Mouse (Mus musculus) kidney, embryonic 14.5 days (tissue): ENCODE measurements around the gene Gstt1. TPM values are rescaled to one million over a fixed set of nuclear protein-coding genes. Genes with fewer than 3 reads are reported as not detected.

Experiments used
- ATAC-seq: fragments of 200-750 bp; cut with Nextera tagmentation; 2 replicates; pipeline ENCODE4 v1.8.0; 2017; ENCODE audit warnings: moderate number of reproducible peaks, mild to moderate bottlenecking, moderate TSS enrichment, moderate library complexity; ENCODE audit not compliant: low FRiP score, low TSS enrichment
- H3K27ac ChIP-seq: fragments of 300-500 bp; sonication (generic); 2 replicates; pipeline ENCODE4 v1.5.1; 2014; ENCODE audit warnings: low read depth, mild to moderate bottlenecking, low read length, moderate library complexity, mixed read lengths
- H3K27me3 ChIP-seq: fragments of 300-500 bp; sonication (generic); 2 replicates; pipeline ENCODE4 v1.6.1; 2014; ENCODE audit warnings: mild to moderate bottlenecking, low read length; ENCODE audit not compliant: control insufficient read depth, insufficient read depth
- H3K36me3 ChIP-seq: fragments of 300-500 bp; sonication (generic); 2 replicates; pipeline ENCODE4 v1.6.1; 2014; ENCODE audit warnings: low read length, mixed read lengths; ENCODE audit not compliant: control insufficient read depth, insufficient read depth
- H3K4me1 ChIP-seq: fragments of 300-500 bp; sonication (generic); 2 replicates; pipeline ENCODE4 v1.6.1; 2014; ENCODE audit warnings: low read length, mixed read lengths; ENCODE audit not compliant: control insufficient read depth, insufficient read depth
- H3K4me2 ChIP-seq: fragments of 300-500 bp; sonication (generic); replicated peaks from 2 replicates; pipeline ENCODE4 v1.6.1; 2014; ENCODE audit warnings: low read depth, mild to moderate bottlenecking, low read length
- H3K4me3 ChIP-seq: fragments of 300-500 bp; sonication (generic); 2 replicates; pipeline ENCODE4 v1.5.1; 2014; ENCODE audit warnings: mild to moderate bottlenecking, low read length
- H3K9ac ChIP-seq: fragments of 300-500 bp; sonication (generic); 2 replicates; pipeline ENCODE4 v1.6.1; 2014; ENCODE audit warnings: low read depth, mild to moderate bottlenecking, low read length, moderate library complexity
- H3K9me3 ChIP-seq: fragments of 300-500 bp; sonication (generic); 2 replicates; pipeline ENCODE4 v1.6.1; 2016; ENCODE audit warnings: low read length; ENCODE audit not compliant: control insufficient read depth
- WGBS: fragments of 180-500 bp; shearing (Covaris S2); extraction: QIAGEN DNeasy Blood & Tissue Kit; methylation state at CpG from one replicate; pipeline ENCODE4 v1.1.7; 2014; 5-methylcytosine and 5-hydroxymethylcytosine counted together
- polyA plus RNA-seq: library from polyadenylated mRNA; unstranded; fragments of >200 nt; fragmentation: Nextera tagmentation; extraction: Ambion mirVana; gene quantifications from 2 replicates; pipeline ENCODE4 v1.2.1, GENCODE M21; 2014

Gstt1 gene
- polyA plus RNA-seq, 1 experiment from 2014 or later, result 10.6 TPM

DNA sequence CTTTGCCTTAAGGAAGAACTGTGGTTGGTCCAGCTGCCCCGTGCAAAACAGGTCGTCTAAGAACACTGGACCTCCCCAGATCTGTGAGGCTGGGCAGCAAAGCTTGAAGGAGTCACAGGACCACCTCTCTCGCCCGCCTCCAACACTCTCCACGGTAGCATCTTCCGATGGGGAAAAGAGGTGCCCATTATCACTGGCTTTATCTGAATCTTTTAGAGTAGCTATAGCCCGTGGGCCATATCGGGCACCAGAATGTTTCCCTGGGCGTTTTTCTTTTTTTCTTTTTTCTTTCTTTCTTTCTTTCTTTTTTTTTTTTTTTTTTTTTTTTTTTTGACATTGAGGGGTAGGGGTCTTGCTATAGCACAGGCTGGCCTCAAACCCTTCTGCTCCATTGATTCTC is 36.3 kb upstream of the Gstt1 start:
- H3K27ac ChIP-seq, result peak overlapping the region; percentile 55; the same call in 1 of the 2 replicates
- peak overlapping the region; percentile 69 for H3K4me2 ChIP-seq
- WGBS, result 13% methylated on average over 9 of the region's 9 CpGs
- ATAC-seq, result no peak
- peak overlapping the region; percentile 43 for H3K4me3 ChIP-seq
- peaks cover 19% of the 10 kb centered on the region; the same call in 1 of the 2 replicates for H3K4me1 ChIP-seq
- peak overlapping the region; percentile 53; the same call in 1 of the 2 replicates for H3K9ac ChIP-seq
- no peaks in the 10 kb centered on the region for H3K36me3 ChIP-seq
- H3K9me3 ChIP-seq, result no peaks in the 10 kb centered on the region
- no peaks in the 10 kb centered on the region; the same call in 1 of the 2 replicates for H3K27me3 ChIP-seq

DNA sequence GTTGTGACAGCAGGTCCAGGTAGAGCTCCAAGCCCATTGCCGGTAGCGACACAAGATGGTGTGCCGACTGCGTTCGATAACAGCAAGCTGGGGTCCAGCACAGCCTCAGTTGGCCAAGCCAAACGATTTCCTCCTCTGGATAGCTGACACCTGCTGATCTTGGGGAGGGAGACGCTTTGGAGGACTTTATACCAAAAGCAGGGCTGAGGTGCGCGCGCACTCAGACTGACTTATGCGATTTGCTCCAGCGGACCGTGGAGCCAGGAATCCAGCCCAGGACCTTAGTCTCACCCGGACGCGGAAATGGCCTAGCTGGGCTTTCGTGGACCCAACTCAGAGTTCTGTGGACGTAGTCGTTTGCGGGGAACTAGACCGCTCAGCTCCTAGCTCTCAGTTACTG is 35.9 kb upstream of the Gstt1 start:
- Histone ChIP-seq H3K9me3 (no peaks in the 10 kb centered on the region), H3K4me1 (peaks cover 19% of the 10 kb centered on the region; the same call in 1 of the 2 replicates), H3K36me3 (no peaks in the 10 kb centered on the region), H3K27ac (peak overlapping the region; percentile 55; the same call in 1 of the 2 replicates), H3K4me3 (peak overlapping the region; percentile 43), H3K4me2 (peak overlapping the region; percentile 69), H3K9ac (peak overlapping the region; percentile 53), H3K27me3 (no peaks in the 10 kb centered on the region)
- ATAC-seq, result peak; percentile 25
- under 1% methylated on average over 21 of the region's 21 CpGs for WGBS

DNA sequence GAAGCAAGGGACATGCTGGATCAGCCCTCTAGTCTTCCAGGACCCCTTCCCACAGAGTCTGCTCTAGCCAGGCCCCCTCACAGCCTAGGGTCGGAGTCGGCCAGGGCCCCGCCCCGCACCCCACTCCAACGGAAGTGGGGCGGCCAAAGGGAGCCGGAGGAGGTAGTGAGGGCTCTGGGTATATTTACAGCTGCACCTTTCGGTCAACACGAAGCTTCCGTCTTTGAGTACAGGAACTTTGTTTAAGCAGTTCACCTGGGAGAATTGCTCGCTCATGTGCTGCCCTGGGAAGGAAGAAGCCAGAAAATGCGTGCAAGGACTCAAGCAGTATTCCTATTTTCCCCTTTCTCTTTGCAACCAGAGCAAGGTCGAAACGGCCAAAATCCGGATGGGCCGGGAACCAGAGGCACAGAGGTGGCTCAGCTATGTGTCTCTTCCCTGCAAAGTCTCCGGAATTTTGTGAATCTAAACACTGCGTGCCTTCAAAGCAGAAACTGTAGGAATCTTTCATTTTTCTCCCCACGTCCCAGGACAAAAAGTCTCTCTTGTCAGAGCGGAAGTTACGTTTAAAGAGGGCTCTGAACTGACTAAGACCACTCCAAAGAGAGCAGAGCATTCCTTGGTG is 35.2 kb upstream of the Gstt1 start:
- Histone ChIP-seq H3K4me1 (peaks cover 19% of the 10 kb centered on the region; the same call in 1 of the 2 replicates), H3K36me3 (no peaks in the 10 kb centered on the region), H3K4me2 (peak overlapping the region; percentile 69), H3K4me3 (peak overlapping the region; percentile 43), H3K9me3 (no peaks in the 10 kb centered on the region), H3K27me3 (no peaks in the 10 kb centered on the region), H3K27ac (no peak overlapping the region), H3K9ac (peak overlapping the region; percentile 53)
- no peak for ATAC-seq
- 13% methylated on average over 21 of the region's 21 CpGs for WGBS

DNA sequence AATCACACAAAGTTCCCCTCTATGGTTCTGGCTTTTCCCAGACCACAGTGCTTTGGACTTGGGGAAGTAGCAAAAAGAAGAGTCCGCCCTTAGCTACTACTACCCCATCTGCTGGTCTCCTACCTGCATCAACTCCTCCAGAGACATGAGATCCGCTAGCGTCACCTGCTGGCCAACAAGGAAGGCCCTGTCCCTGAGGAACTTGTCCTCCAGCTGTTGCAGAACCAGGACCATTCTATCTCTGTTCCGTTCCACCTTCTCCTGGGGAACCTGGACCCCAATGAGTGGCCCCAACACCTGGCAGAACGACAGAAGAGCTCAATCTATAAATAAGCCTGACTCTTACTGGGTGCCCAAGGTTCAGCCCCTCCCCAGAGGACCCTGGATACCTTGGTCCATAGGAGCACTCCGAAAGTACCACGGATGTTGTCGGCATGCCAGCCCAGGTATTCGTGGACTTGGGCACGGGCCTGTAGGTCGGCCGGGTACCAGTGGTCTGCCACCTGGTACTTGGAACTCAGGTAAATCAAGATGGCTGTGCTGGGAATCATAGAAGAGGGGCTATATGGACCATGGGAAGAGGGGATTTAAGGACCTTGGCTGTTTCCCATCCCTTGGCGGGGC is 34.0 kb upstream of the Gstt1 start:
- Histone ChIP-seq H3K27me3 (no peaks in the 10 kb centered on the region), H3K9me3 (no peaks in the 10 kb centered on the region), H3K4me3 (no peak overlapping the region), H3K27ac (no peak overlapping the region), H3K4me1 (peaks cover 12% of the 10 kb centered on the region; the same call in 1 of the 2 replicates), H3K36me3 (no peaks in the 10 kb centered on the region), H3K9ac (no peak overlapping the region), H3K4me2 (no peak overlapping the region)
- no peak for ATAC-seq
- WGBS, result 71% methylated on average over 13 of the region's 13 CpGs

DNA sequence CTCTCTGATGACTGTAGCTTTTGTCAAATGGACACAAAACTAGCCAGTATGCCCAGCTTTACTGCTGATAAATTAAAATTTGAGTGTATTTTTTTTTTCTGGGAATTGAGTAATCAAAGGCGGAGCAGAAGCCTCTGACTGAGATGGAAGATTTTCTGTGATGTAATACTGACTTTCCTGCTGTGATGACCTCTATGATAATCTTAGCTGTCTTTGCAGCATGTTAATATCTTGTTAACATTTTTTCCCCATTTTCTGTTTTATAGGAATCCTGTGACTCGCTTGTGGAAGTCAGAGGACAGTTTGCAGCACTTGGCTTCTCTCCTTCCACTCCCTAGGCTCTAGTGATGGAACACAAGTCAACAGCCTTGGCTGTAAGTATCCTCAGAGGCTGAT is 31.9 kb upstream of the Gstt1 start:
- ATAC-seq, result no peak
- Histone ChIP-seq H3K27ac (no peak overlapping the region), H3K4me2 (no peak overlapping the region), H3K9me3 (no peaks in the 10 kb centered on the region), H3K27me3 (no peaks in the 10 kb centered on the region), H3K9ac (no peak overlapping the region), H3K4me3 (no peak overlapping the region), H3K4me1 (peaks cover 5% of the 10 kb centered on the region; the same call in 1 of the 2 replicates), H3K36me3 (no peaks in the 10 kb centered on the region)
- 93% methylated on average over 2 of the region's 2 CpGs for WGBS

DNA sequence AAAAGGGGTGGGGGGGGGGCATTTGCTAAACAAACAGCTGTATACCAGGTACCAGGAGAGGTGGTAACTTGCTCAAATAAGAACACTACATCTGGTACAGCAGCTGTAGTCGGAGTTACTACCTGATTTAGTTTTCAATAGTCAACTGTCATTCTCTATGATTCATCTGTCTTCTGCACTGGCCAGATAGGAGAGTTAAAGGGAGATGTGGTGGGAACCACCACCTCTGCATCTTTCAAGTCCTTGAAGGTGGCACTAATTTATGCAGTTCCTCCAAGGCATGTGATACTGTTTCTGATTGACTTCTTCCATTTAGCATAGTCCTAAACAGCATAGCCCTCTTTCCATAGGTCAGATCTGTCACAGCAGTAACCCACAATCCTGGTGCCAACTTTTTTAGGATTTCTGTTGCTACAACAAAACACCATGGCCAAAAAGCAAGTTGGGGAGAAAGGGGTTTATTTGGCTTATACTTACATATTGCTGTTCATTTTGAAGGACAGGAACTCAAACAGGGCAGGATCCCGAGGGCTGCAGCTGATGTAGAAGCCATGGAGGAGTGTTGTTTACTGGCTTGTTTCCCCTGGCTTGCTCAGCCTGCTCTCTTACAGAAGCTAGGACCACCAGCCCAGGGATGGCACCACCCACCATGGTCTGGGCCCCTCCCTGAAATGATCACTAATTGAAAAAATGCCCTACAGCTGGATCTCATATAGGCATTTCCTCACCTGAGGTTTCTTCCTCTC is 31.3 kb upstream of the Gstt1 start:
- Histone ChIP-seq H3K27ac (no peak overlapping the region), H3K4me1 (peaks cover 5% of the 10 kb centered on the region; the same call in 1 of the 2 replicates), H3K4me2 (no peak overlapping the region), H3K9ac (no peak overlapping the region), H3K4me3 (no peak overlapping the region), H3K27me3 (no peaks in the 10 kb centered on the region), H3K36me3 (no peaks in the 10 kb centered on the region), H3K9me3 (no peaks in the 10 kb centered on the region)
- no peak for ATAC-seq
- 83% methylated on average over 2 of the region's 2 CpGs for WGBS

DNA sequence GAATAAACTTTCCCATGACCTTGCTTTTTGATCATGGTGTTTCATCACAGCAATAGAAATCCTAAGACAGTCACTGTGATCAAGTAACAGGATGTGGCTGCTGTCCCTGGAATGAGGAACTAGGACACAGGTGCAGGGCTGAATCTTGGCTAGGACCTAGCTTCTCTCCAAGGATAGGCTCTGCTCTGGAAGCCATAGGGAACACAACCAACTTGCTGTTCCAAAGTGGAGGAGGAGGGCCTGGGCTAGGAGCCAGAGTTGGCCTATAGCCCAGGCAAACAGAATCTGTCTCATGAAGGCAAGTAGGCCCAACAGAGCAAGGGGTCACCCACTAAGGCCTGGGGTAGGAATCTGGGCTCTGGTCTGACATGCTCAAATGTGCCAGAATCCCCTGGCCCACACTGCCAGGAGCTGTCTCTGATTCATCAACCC is 30.1 kb upstream of the Gstt1 start:
- no peaks in the 10 kb centered on the region for H3K9me3 ChIP-seq
- no peaks in the 10 kb centered on the region for H3K36me3 ChIP-seq
- H3K27me3 ChIP-seq, result no peaks in the 10 kb centered on the region
- no peak overlapping the region for H3K9ac ChIP-seq
- H3K4me3 ChIP-seq, result no peak overlapping the region
- H3K27ac ChIP-seq, result no peak overlapping the region
- ATAC-seq, result no peak
- peaks cover 3% of the 10 kb centered on the region; the same call in 1 of the 2 replicates for H3K4me1 ChIP-seq
- H3K4me2 ChIP-seq, result no peak overlapping the region

DNA sequence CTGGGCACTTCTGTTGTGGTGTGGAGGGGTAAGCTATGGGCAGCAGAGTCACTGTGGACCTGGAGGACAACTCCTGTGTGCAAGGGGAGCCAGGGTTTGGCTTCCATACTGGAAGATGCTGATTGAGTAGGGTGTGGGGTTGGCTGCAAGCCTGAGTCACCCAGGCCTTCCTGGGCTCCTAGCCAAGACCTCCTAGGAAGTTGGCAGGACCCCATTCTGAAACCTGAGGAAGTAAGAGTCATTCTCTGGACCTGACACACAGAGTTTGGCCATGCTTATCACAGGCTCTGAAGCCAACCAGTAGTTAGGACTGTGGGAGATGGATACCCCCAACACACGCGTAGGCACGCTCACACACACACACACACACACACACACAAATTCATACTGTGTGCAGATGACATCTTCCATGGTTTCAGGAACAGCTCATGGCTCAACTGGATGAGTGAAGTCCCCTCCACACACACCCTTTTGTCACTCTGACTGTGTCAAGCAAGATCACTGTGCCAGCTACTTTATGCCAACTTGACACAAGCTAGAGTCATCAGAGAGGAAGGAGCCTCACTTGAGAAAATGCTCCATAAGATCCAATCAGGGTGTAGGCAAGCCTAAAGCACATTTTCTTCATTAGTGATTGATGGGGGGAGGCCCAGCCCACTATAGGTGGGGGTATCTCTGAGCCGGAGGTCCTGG is 29.4 kb upstream of the Gstt1 start:
- Histone ChIP-seq H3K36me3 (no peaks in the 10 kb centered on the region), H3K4me2 (no peak overlapping the region), H3K4me3 (no peak overlapping the region), H3K27ac (no peak overlapping the region), H3K9me3 (peaks cover 4% of the 10 kb centered on the region; the same call in 1 of the 2 replicates), H3K27me3 (no peaks in the 10 kb centered on the region), H3K4me1 (no peaks in the 10 kb centered on the region), H3K9ac (no peak overlapping the region)
- WGBS, result 92% methylated on average over 4 of the region's 4 CpGs
- no peak for ATAC-seq
